Mouse (Mus musculus): Measurements from ENCODE around the gene Arhgdig. TPM values are rescaled to one million over a fixed set of nuclear protein-coding genes. Genes with fewer than 3 reads are reported as not detected.

Gene Arhgdig
- polyA plus RNA-seq, 1 experiment from 2014 or later = 39.2 TPM

GRCm38 (mm10) chr17:26240120-26240790, 32.7 kb upstream of the Arhgdig start:
- no peaks in the 10 kb centered on the region for H3K27me3 ChIP-seq (replicated peaks; ENCODE audit: control insufficient read depth, insufficient read depth, low read length)
- no peaks in the 10 kb centered on the region for H3K36me3 ChIP-seq (ENCODE audit: control insufficient read depth, insufficient read depth, low read length)
- no peak overlapping the region for H3K9ac ChIP-seq (ENCODE audit: low read depth, low read length)
- H3K4me1 ChIP-seq (ENCODE audit: control insufficient read depth, insufficient read depth, low read length) = peaks cover 6% of the 10 kb centered on the region
- no peaks in the 10 kb centered on the region for H3K9me3 ChIP-seq (ENCODE audit: control insufficient read depth, low read length)
- H3K4me3 ChIP-seq (ENCODE audit: low read depth, low read length) = no peak overlapping the region
- 72% methylated on average over 6 of the region's 6 CpGs for WGBS
- DNase-seq (ENCODE audit: low spot score) (no peak), ATAC-seq (ENCODE audit: low read depth) (no peak)
- no peak overlapping the region for H3K27ac ChIP-seq (replicated peaks; ENCODE audit: low read depth, low read length)
- no peak overlapping the region for H3K4me2 ChIP-seq (ENCODE audit: low read depth, low read length)

- WGBS = 59% methylated on average over 2 of the region's 2 CpGs
- Histone ChIP-seq H3K9ac (ENCODE audit: low read depth, low read length) (no peak overlapping the region), H3K4me1 (ENCODE audit: control insufficient read depth, insufficient read depth, low read length) (peaks cover 6% of the 10 kb centered on the region), H3K27me3 (replicated peaks; ENCODE audit: control insufficient read depth, insufficient read depth, low read length) (no peaks in the 10 kb centered on the region), H3K9me3 (ENCODE audit: control insufficient read depth, low read length) (no peaks in the 10 kb centered on the region), H3K4me2 (ENCODE audit: low read depth, low read length) (no peak overlapping the region), H3K4me3 (ENCODE audit: low read depth, low read length) (no peak overlapping the region), H3K27ac (replicated peaks; ENCODE audit: low read depth, low read length) (no peak overlapping the region), H3K36me3 (ENCODE audit: control insufficient read depth, insufficient read depth, low read length) (no peaks in the 10 kb centered on the region)
- no peak for DNase-seq (ENCODE audit: low spot score)
- no peak for ATAC-seq (ENCODE audit: low read depth)
Measured at GRCm38 (mm10) chr17:26239551-26239950, 32.0 kb upstream of the Arhgdig start.

GRCm38 (mm10) chr17:26237667-26238066, 30.1 kb upstream of the Arhgdig start:
- H3K36me3 ChIP-seq (ENCODE audit: control insufficient read depth, insufficient read depth, low read length) = no peaks in the 10 kb centered on the region
- 84% methylated on average over 10 of the region's 10 CpGs for WGBS
- ATAC-seq (ENCODE audit: low read depth) (no peak), DNase-seq (ENCODE audit: low spot score) (no peak)
- H3K4me2 ChIP-seq (ENCODE audit: low read depth, low read length) = no peak overlapping the region
- no peak overlapping the region for H3K4me3 ChIP-seq (ENCODE audit: low read depth, low read length)
- no peaks in the 10 kb centered on the region for H3K27me3 ChIP-seq (replicated peaks; ENCODE audit: control insufficient read depth, insufficient read depth, low read length)
- H3K4me1 ChIP-seq (ENCODE audit: control insufficient read depth, insufficient read depth, low read length) = no peaks in the 10 kb centered on the region
- H3K9ac ChIP-seq (ENCODE audit: low read depth, low read length) = no peak overlapping the region
- no peak overlapping the region for H3K27ac ChIP-seq (replicated peaks; ENCODE audit: low read depth, low read length)
- no peaks in the 10 kb centered on the region for H3K9me3 ChIP-seq (ENCODE audit: control insufficient read depth, low read length)

GRCm38 (mm10) chr17:26235077-26235815, 27.7 kb upstream of the Arhgdig start:
- Histone ChIP-seq H3K4me3 (ENCODE audit: low read depth, low read length) (no peak overlapping the region), H3K4me2 (ENCODE audit: low read depth, low read length) (no peak overlapping the region), H3K9ac (ENCODE audit: low read depth, low read length) (no peak overlapping the region), H3K36me3 (ENCODE audit: control insufficient read depth, insufficient read depth, low read length) (no peaks in the 10 kb centered on the region), H3K27me3 (replicated peaks; ENCODE audit: control insufficient read depth, insufficient read depth, low read length) (no peaks in the 10 kb centered on the region), H3K9me3 (ENCODE audit: control insufficient read depth, low read length) (no peaks in the 10 kb centered on the region), H3K4me1 (ENCODE audit: control insufficient read depth, insufficient read depth, low read length) (no peaks in the 10 kb centered on the region), H3K27ac (replicated peaks; ENCODE audit: low read depth, low read length) (peak overlapping the region; percentile 17; the same call in 1 of the 2 replicates)
- ATAC-seq (ENCODE audit: low read depth) (no peak), DNase-seq (ENCODE audit: low spot score) (peak; percentile 27)
- 41% methylated on average over 13 of the region's 13 CpGs for WGBS

- ATAC-seq (ENCODE audit: low read depth) = no peak
- DNase-seq (ENCODE audit: low spot score) = no peak
- 89% methylated on average over 8 of the region's 8 CpGs for WGBS
- Histone ChIP-seq H3K4me1 (ENCODE audit: control insufficient read depth, insufficient read depth, low read length) (no peaks in the 10 kb centered on the region), H3K27ac (replicated peaks; ENCODE audit: low read depth, low read length) (no peak overlapping the region), H3K4me3 (ENCODE audit: low read depth, low read length) (no peak overlapping the region), H3K27me3 (replicated peaks; ENCODE audit: control insufficient read depth, insufficient read depth, low read length) (no peaks in the 10 kb centered on the region), H3K9me3 (ENCODE audit: control insufficient read depth, low read length) (no peaks in the 10 kb centered on the region), H3K36me3 (ENCODE audit: control insufficient read depth, insufficient read depth, low read length) (no peaks in the 10 kb centered on the region), H3K4me2 (ENCODE audit: low read depth, low read length) (no peak overlapping the region), H3K9ac (ENCODE audit: low read depth, low read length) (no peak overlapping the region)
Measured at GRCm38 (mm10) chr17:26234386-26234785, 26.8 kb upstream of the Arhgdig start.

GRCm38 (mm10) chr17:26232863-26233262, 25.3 kb upstream of the Arhgdig start:
- Histone ChIP-seq H3K36me3 (ENCODE audit: control insufficient read depth, insufficient read depth, low read length) (no peaks in the 10 kb centered on the region), H3K9me3 (ENCODE audit: control insufficient read depth, low read length) (no peaks in the 10 kb centered on the region), H3K4me1 (ENCODE audit: control insufficient read depth, insufficient read depth, low read length) (no peaks in the 10 kb centered on the region), H3K4me2 (ENCODE audit: low read depth, low read length) (no peak overlapping the region), H3K27me3 (replicated peaks; ENCODE audit: control insufficient read depth, insufficient read depth, low read length) (no peaks in the 10 kb centered on the region), H3K27ac (replicated peaks; ENCODE audit: low read depth, low read length) (no peak overlapping the region), H3K9ac (ENCODE audit: low read depth, low read length) (no peak overlapping the region), H3K4me3 (ENCODE audit: low read depth, low read length) (no peak overlapping the region)
- ATAC-seq (ENCODE audit: low read depth) (no peak), DNase-seq (ENCODE audit: low spot score) (no peak)
- WGBS = 72% methylated on average over 8 of the region's 8 CpGs

GRCm38 (mm10) chr17:26231156-26231555, 23.6 kb upstream of the Arhgdig start:
- no peak overlapping the region for H3K9ac ChIP-seq (ENCODE audit: low read depth, low read length)
- no peak for ATAC-seq (ENCODE audit: low read depth)

GRCm38 (mm10) chr17:26229776-26230175, 22.2 kb upstream of the Arhgdig start:
- WGBS = 88% methylated on average over 5 of the region's 5 CpGs
- H3K27ac ChIP-seq (replicated peaks; ENCODE audit: low read depth, low read length) = no peak overlapping the region
- H3K4me3 ChIP-seq (ENCODE audit: low read depth, low read length) = no peak overlapping the region

More at GRCm38 (mm10) chr17:26231156-26231555, 23.6 kb upstream of the Arhgdig start:
- no peaks in the 10 kb centered on the region for H3K9me3 ChIP-seq (ENCODE audit: control insufficient read depth, low read length)
- DNase-seq (ENCODE audit: low spot score) = no peak
- no peak overlapping the region for H3K4me2 ChIP-seq (ENCODE audit: low read depth, low read length)
- 91% methylated on average over 5 of the region's 5 CpGs for WGBS
- H3K36me3 ChIP-seq (ENCODE audit: control insufficient read depth, insufficient read depth, low read length) = no peaks in the 10 kb centered on the region
- no peaks in the 10 kb centered on the region for H3K4me1 ChIP-seq (ENCODE audit: control insufficient read depth, insufficient read depth, low read length)
- no peaks in the 10 kb centered on the region for H3K27me3 ChIP-seq (replicated peaks; ENCODE audit: control insufficient read depth, insufficient read depth, low read length)
- no peak overlapping the region for H3K4me3 ChIP-seq (ENCODE audit: low read depth, low read length)
- no peak overlapping the region for H3K27ac ChIP-seq (replicated peaks; ENCODE audit: low read depth, low read length)

GRCm38 (mm10) chr17:26225150-26225549, 17.6 kb upstream of the Arhgdig start:
- DNase-seq (ENCODE audit: low spot score) = no peak
- Histone ChIP-seq H3K27me3 (replicated peaks; ENCODE audit: control insufficient read depth, insufficient read depth, low read length) (no peaks in the 10 kb centered on the region), H3K9me3 (ENCODE audit: control insufficient read depth, low read length) (no peaks in the 10 kb centered on the region), H3K4me3 (ENCODE audit: low read depth, low read length) (no peak overlapping the region), H3K4me1 (ENCODE audit: control insufficient read depth, insufficient read depth, low read length) (no peaks in the 10 kb centered on the region), H3K9ac (ENCODE audit: low read depth, low read length) (no peak overlapping the region), H3K36me3 (ENCODE audit: control insufficient read depth, insufficient read depth, low read length) (no peaks in the 10 kb centered on the region), H3K27ac (replicated peaks; ENCODE audit: low read depth, low read length) (no peak overlapping the region), H3K4me2 (ENCODE audit: low read depth, low read length) (no peak overlapping the region)
- ATAC-seq (ENCODE audit: low read depth) = no peak
- 79% methylated on average over 12 of the region's 12 CpGs for WGBS

More at GRCm38 (mm10) chr17:26229776-26230175, 22.2 kb upstream of the Arhgdig start:
- Histone ChIP-seq H3K4me1 (ENCODE audit: control insufficient read depth, insufficient read depth, low read length) (no peaks in the 10 kb centered on the region), H3K9ac (ENCODE audit: low read depth, low read length) (no peak overlapping the region), H3K4me2 (ENCODE audit: low read depth, low read length) (no peak overlapping the region), H3K36me3 (ENCODE audit: control insufficient read depth, insufficient read depth, low read length) (no peaks in the 10 kb centered on the region), H3K27me3 (replicated peaks; ENCODE audit: control insufficient read depth, insufficient read depth, low read length) (no peaks in the 10 kb centered on the region), H3K9me3 (ENCODE audit: control insufficient read depth, low read length) (no peaks in the 10 kb centered on the region)
- ATAC-seq (ENCODE audit: low read depth) = no peak
- no peak for DNase-seq (ENCODE audit: low spot score)

Measured in embryonic facial prominence, embryonic 14.5 days (tissue).